Mouse (Mus musculus) midbrain, embryonic 13.5 days (tissue): Measurements from ENCODE around the gene Pip5k1b. TPM values are rescaled to one million over a fixed set of nuclear protein-coding genes. Genes with fewer than 3 reads are reported as not detected.
A peak's percentile ranks its signal among the peaks of the same experiment; 100 is the strongest.

Source experiments
- ATAC-seq: fragments of 200-750 bp; cut with Nextera tagmentation; 2 replicates; pipeline ENCODE4 v1.8.0; 2017; ENCODE audit warnings: mild to moderate bottlenecking, moderate TSS enrichment, moderate library complexity
- H3K27ac ChIP-seq: fragments of 300-500 bp; sonication (generic); 2 replicates; pipeline ENCODE4 v1.5.1; 2015; ENCODE audit warnings: inconsistent platforms, mild to moderate bottlenecking, moderate library complexity
- H3K27me3 ChIP-seq: fragments of 300-500 bp; sonication (generic); 2 replicates; pipeline ENCODE4 v1.6.1; 2015; ENCODE audit warnings: mild to moderate bottlenecking, inconsistent platforms
- H3K36me3 ChIP-seq: fragments of 300-500 bp; sonication (generic); 2 replicates; pipeline ENCODE4 v1.6.1; 2015; ENCODE audit warnings: mild to moderate bottlenecking, inconsistent platforms
- H3K4me1 ChIP-seq: fragments of 300-500 bp; sonication (generic); replicated peaks from 2 replicates; pipeline ENCODE4 v1.6.1; 2015; ENCODE audit warnings: inconsistent platforms
- H3K4me2 ChIP-seq: fragments of 300-500 bp; sonication (generic); replicated peaks from 2 replicates; pipeline ENCODE4 v1.6.1; 2015; ENCODE audit warnings: moderate library complexity, mild to moderate bottlenecking, inconsistent platforms
- H3K4me3 ChIP-seq: fragments of 300-500 bp; sonication (generic); replicated peaks from 2 replicates; pipeline ENCODE4 v1.5.1; 2015; ENCODE audit warnings: mild to moderate bottlenecking, inconsistent platforms
- H3K9ac ChIP-seq: fragments of 300-500 bp; sonication (generic); replicated peaks from 2 replicates; pipeline ENCODE4 v1.6.1; 2015; ENCODE audit warnings: mild to moderate bottlenecking, inconsistent platforms
- H3K9me3 ChIP-seq: fragments of 300-500 bp; sonication (generic); 2 replicates; pipeline ENCODE4 v1.6.1; 2016; ENCODE audit warnings: mild to moderate bottlenecking, inconsistent platforms
- WGBS: fragments of 180-500 bp; shearing (Covaris S2); methylation state at CpG from one replicate; pipeline ENCODE4 v1.1.7; 2015; 5-methylcytosine and 5-hydroxymethylcytosine counted together
- polyA plus RNA-seq: library from polyadenylated mRNA; unstranded; fragments of >200 nt; fragmentation: Nextera tagmentation; extraction: Ambion mirVana; gene quantifications from 2 replicates; pipeline ENCODE4 v1.2.1, GENCODE M21; 2015

The Pip5k1b gene
- polyA plus RNA-seq, 1 experiment from 2014 or later, result 1.3 TPM

GRCm38 (mm10) chr19:24266046-24266830, 289.4 kb downstream of the Pip5k1b start:
- Histone ChIP-seq H3K9me3 (no peaks in the 10 kb centered on the region), H3K27ac (no peak overlapping the region), H3K36me3 (peaks cover 13% of the 10 kb centered on the region; the same call in 1 of the 2 replicates), H3K4me3 (no peak overlapping the region), H3K4me2 (no peak overlapping the region), H3K9ac (no peak overlapping the region), H3K27me3 (no peaks in the 10 kb centered on the region; the same call in 1 of the 2 replicates), H3K4me1 (peaks cover 35% of the 10 kb centered on the region)
- WGBS, result 85% methylated on average over 7 of the region's 7 CpGs
- no peak for ATAC-seq

GRCm38 (mm10) chr19:24264991-24265390, 290.7 kb downstream of the Pip5k1b start:
- H3K9me3 ChIP-seq, result no peaks in the 10 kb centered on the region
- H3K4me2 ChIP-seq, result no peak overlapping the region
- 53% methylated on average over 7 of the region's 7 CpGs for WGBS
- ATAC-seq, result peak; percentile 61; the same call in 1 of the 2 replicates
- H3K36me3 ChIP-seq, result peaks cover 13% of the 10 kb centered on the region; the same call in 1 of the 2 replicates
- H3K4me3 ChIP-seq, result no peak overlapping the region
- H3K9ac ChIP-seq, result no peak overlapping the region
- no peaks in the 10 kb centered on the region; the same call in 1 of the 2 replicates for H3K27me3 ChIP-seq
- peaks cover 27% of the 10 kb centered on the region for H3K4me1 ChIP-seq
- H3K27ac ChIP-seq, result no peak overlapping the region

GRCm38 (mm10) chr19:24262736-24263135, 292.9 kb downstream of the Pip5k1b start:
- no peak overlapping the region for H3K27ac ChIP-seq
- WGBS, result 94% methylated on average over 14 of the region's 14 CpGs
- H3K4me1 ChIP-seq, result peaks cover 14% of the 10 kb centered on the region
- no peaks in the 10 kb centered on the region for H3K27me3 ChIP-seq
- no peak for ATAC-seq
- peaks cover 13% of the 10 kb centered on the region; the same call in 1 of the 2 replicates for H3K36me3 ChIP-seq
- no peak overlapping the region for H3K4me2 ChIP-seq
- no peak overlapping the region for H3K4me3 ChIP-seq
- H3K9me3 ChIP-seq, result no peaks in the 10 kb centered on the region
- H3K9ac ChIP-seq, result no peak overlapping the region

- ATAC-seq, result no peak
- Histone ChIP-seq H3K36me3 (peaks cover 5% of the 10 kb centered on the region; the same call in 1 of the 2 replicates), H3K4me2 (no peak overlapping the region), H3K4me3 (no peak overlapping the region), H3K27ac (0 out of 2 replicates have a peak overlapping the region, but pooled peaks have one; percentile 14), H3K9ac (no peak overlapping the region), H3K4me1 (0 out of 2 replicates have a peak, but pooled peaks cover 3% of the 10 kb centered on the region), H3K9me3 (no peaks in the 10 kb centered on the region), H3K27me3 (no peaks in the 10 kb centered on the region)
- WGBS, result 70% methylated on average over 12 of the region's 12 CpGs
These were observed 296.0 kb downstream of the Pip5k1b start for GRCm38 (mm10) chr19:24259390-24260351.

GRCm38 (mm10) chr19:24258368-24258767, 297.3 kb downstream of the Pip5k1b start:
- Histone ChIP-seq H3K27me3 (no peaks in the 10 kb centered on the region), H3K9me3 (no peaks in the 10 kb centered on the region), H3K27ac (no peak overlapping the region), H3K4me3 (no peak overlapping the region), H3K4me2 (no peak overlapping the region), H3K36me3 (peaks cover 5% of the 10 kb centered on the region; the same call in 1 of the 2 replicates), H3K9ac (no peak overlapping the region), H3K4me1 (peaks cover 3% of the 10 kb centered on the region; the same call in 1 of the 2 replicates)
- no peak for ATAC-seq
- WGBS, result 76% methylated on average over 5 of the region's 5 CpGs

GRCm38 (mm10) chr19:24257962-24258361, 297.7 kb downstream of the Pip5k1b start:
- WGBS, result 96% methylated on average over 6 of the region's 6 CpGs
- H3K4me1 ChIP-seq, result peaks cover 3% of the 10 kb centered on the region; the same call in 1 of the 2 replicates
- no peak overlapping the region for H3K9ac ChIP-seq
- peaks cover 5% of the 10 kb centered on the region; the same call in 1 of the 2 replicates for H3K36me3 ChIP-seq
- no peaks in the 10 kb centered on the region for H3K27me3 ChIP-seq
- H3K4me2 ChIP-seq, result no peak overlapping the region
- no peak for ATAC-seq
- no peaks in the 10 kb centered on the region for H3K9me3 ChIP-seq
- no peak overlapping the region for H3K4me3 ChIP-seq
- no peak overlapping the region for H3K27ac ChIP-seq

- WGBS, result 29% methylated on average over 9 of the region's 9 CpGs
These were observed 301.9 kb downstream of the Pip5k1b start for GRCm38 (mm10) chr19:24253657-24254260.

GRCm38 (mm10) chr19:24251869-24252268, 303.8 kb downstream of the Pip5k1b start:
- Histone ChIP-seq H3K27me3 (no peaks in the 10 kb centered on the region), H3K4me2 (peak overlapping the region; percentile 5; the same call in 1 of the 2 replicates), H3K27ac (peak overlapping the region; percentile 51; the same call in 1 of the 2 replicates), H3K4me1 (peaks cover 5% of the 10 kb centered on the region), H3K9ac (no peak overlapping the region), H3K4me3 (no peak overlapping the region), H3K36me3 (no peaks in the 10 kb centered on the region), H3K9me3 (no peaks in the 10 kb centered on the region)
- WGBS, result 14% methylated on average over 6 of the region's 6 CpGs
- no peak for ATAC-seq

More at GRCm38 (mm10) chr19:24253657-24254260, 301.9 kb downstream of the Pip5k1b start:
- Histone ChIP-seq H3K9ac (no peak overlapping the region), H3K36me3 (no peaks in the 10 kb centered on the region), H3K4me3 (no peak overlapping the region), H3K27ac (no peak overlapping the region), H3K27me3 (no peaks in the 10 kb centered on the region), H3K9me3 (no peaks in the 10 kb centered on the region), H3K4me1 (peaks cover 5% of the 10 kb centered on the region), H3K4me2 (no peak overlapping the region)
- ATAC-seq, result no peak

Other genes with a start within 250 kb of the Pip5k1b start
- 52.7 and 54.5 TPM in 2 replicates for gene Fam122a, start 78.5 kb downstream of the Pip5k1b start, polyA plus RNA-seq
- gene Tmem252, start 118.1 kb upstream of the Pip5k1b start, polyA plus RNA-seq, result 0.76 and 1.1 TPM in 2 replicates